Mouse (Mus musculus) lung, postnatal 0 days (tissue): ENCODE data around the gene Antxr1. TPM values are rescaled to one million over a fixed set of nuclear protein-coding genes. Genes with fewer than 3 reads are reported as not detected.

Experiments
- ATAC-seq: fragments of 200-750 bp; cut with Nextera tagmentation; 2 replicates; pipeline ENCODE4 v1.8.0; 2017; ENCODE audit warnings: moderate library complexity
- DNase-seq: peaks from one replicate; pipeline ENCODE4 v3.0.0-alpha.2; 2016; ENCODE audit warnings: low spot score
- H3K27ac ChIP-seq: fragments of 300-500 bp; sonication (generic); 2 replicates; pipeline ENCODE4 v1.5.1; 2014; ENCODE audit warnings: antibody characterized with exemption, mild to moderate bottlenecking, low read length, mixed read lengths
- H3K27me3 ChIP-seq: fragments of 300-500 bp; sonication (generic); replicated peaks from 2 replicates; pipeline ENCODE4 v1.6.1; 2014; ENCODE audit warnings: low read length, mixed read lengths; ENCODE audit not compliant: insufficient read depth
- H3K36me3 ChIP-seq: fragments of 300-500 bp; sonication (generic); 2 replicates; pipeline ENCODE4 v1.6.1; 2014; ENCODE audit warnings: low read length, mixed read lengths; ENCODE audit not compliant: insufficient read depth
- H3K4me1 ChIP-seq: fragments of 300-500 bp; sonication (generic); 2 replicates; pipeline ENCODE4 v1.6.1; 2014; ENCODE audit warnings: antibody characterized with exemption, low read depth, low read length, mixed read lengths; ENCODE audit not compliant: insufficient read depth
- H3K4me2 ChIP-seq: fragments of 300-500 bp; sonication (generic); replicated peaks from 2 replicates; pipeline ENCODE4 v1.6.1; 2014; ENCODE audit warnings: low read depth, mild to moderate bottlenecking, low read length, moderate library complexity, mixed read lengths
- H3K4me3 ChIP-seq: fragments of 300-500 bp; sonication (generic); 2 replicates; pipeline ENCODE4 v1.5.1; 2014; ENCODE audit warnings: low read depth, low read length
- H3K9ac ChIP-seq: fragments of 300-500 bp; sonication (generic); replicated peaks from 2 replicates; pipeline ENCODE4 v1.6.1; 2014; ENCODE audit warnings: low read depth, mild to moderate bottlenecking
- H3K9me3 ChIP-seq: fragments of 300-500 bp; sonication (generic); 2 replicates; pipeline ENCODE4 v1.6.1; 2016; ENCODE audit warnings: low read length, mixed read lengths
- CTCF ChIP-seq: IDR thresholded peaks from 2 replicates; pipeline ENCODE4 v1.5.1; 2016; ENCODE audit warnings: antibody characterized with exemption, mild to moderate bottlenecking
- EP300 ChIP-seq: IDR thresholded peaks from 2 replicates; pipeline ENCODE4 v1.6.1; 2016; ENCODE audit warnings: antibody characterized with exemption, mild to moderate bottlenecking, control low read depth
- WGBS: fragments of 180-500 bp; shearing (Covaris S2); extraction: QIAGEN DNeasy Blood & Tissue Kit; methylation state at CpG from one replicate; pipeline ENCODE4 v1.1.7; 2014; 5-methylcytosine and 5-hydroxymethylcytosine counted together
- polyA plus RNA-seq: library from polyadenylated mRNA; unstranded; fragments of >200 nt; fragmentation: Nextera tagmentation; extraction: Ambion mirVana; gene quantifications from 2 replicates; pipeline ENCODE4 v1.2.1, GENCODE M21; 2015

Gene Antxr1
- polyA plus RNA-seq, 1 experiment from 2014 or later, result 11.7 TPM

GRCm38 (mm10) chr6:87182736-87183135 lies 152.9 kb downstream of the Antxr1 start:
- Histone ChIP-seq H3K4me1 (no peaks in the 10 kb centered on the region; the same call in 1 of the 2 replicates), H3K27me3 (no peaks in the 10 kb centered on the region), H3K9ac (no peak overlapping the region), H3K9me3 (no peaks in the 10 kb centered on the region), H3K27ac (no peak overlapping the region), H3K4me3 (no peak overlapping the region), H3K36me3 (peaks cover 11% of the 10 kb centered on the region; the same call in 1 of the 2 replicates), H3K4me2 (no peak overlapping the region)
- TF ChIP-seq CTCF (no peak), EP300 (no peak)
- WGBS, result 61% methylated on average over 6 of the region's 6 CpGs
- DNase-seq, result no peak
- ATAC-seq, result peak; percentile 21

- no peak overlapping the region for H3K9ac ChIP-seq
- no peak overlapping the region for H3K4me3 ChIP-seq
- H3K9me3 ChIP-seq, result no peaks in the 10 kb centered on the region
- DNase-seq, result no peak
- H3K27ac ChIP-seq, result no peak overlapping the region
- TF ChIP-seq CTCF (no peak), EP300 (no peak)
- H3K36me3 ChIP-seq, result no peaks in the 10 kb centered on the region; the same call in 1 of the 2 replicates
- H3K4me1 ChIP-seq, result no peaks in the 10 kb centered on the region
- H3K4me2 ChIP-seq, result no peak overlapping the region
- H3K27me3 ChIP-seq, result no peaks in the 10 kb centered on the region
- no peak for ATAC-seq
- 80% methylated on average over 3 of the region's 3 CpGs for WGBS
Measured at GRCm38 (mm10) chr6:87171461-87171860, 164.2 kb downstream of the Antxr1 start.

GRCm38 (mm10) chr6:87170875-87171274 lies 164.7 kb downstream of the Antxr1 start:
- 87% methylated on average over 6 of the region's 6 CpGs for whole genome bisulfite sequencing
- no peak for TF ChIP-seq CTCF
- TF ChIP-seq EP300, result no peak
- no peak for ATAC-seq

GRCm38 (mm10) chr6:87170277-87170676 lies 165.3 kb downstream of the Antxr1 start:
- no peak for TF ChIP-seq CTCF
- TF ChIP-seq EP300, result no peak
- Histone ChIP-seq H3K27ac (no peak overlapping the region), H3K9ac (no peak overlapping the region), H3K9me3 (no peaks in the 10 kb centered on the region), H3K4me3 (no peak overlapping the region), H3K4me2 (no peak overlapping the region), H3K27me3 (no peaks in the 10 kb centered on the region), H3K36me3 (no peaks in the 10 kb centered on the region; the same call in 1 of the 2 replicates), H3K4me1 (no peaks in the 10 kb centered on the region)
- WGBS, result 90% methylated on average over 6 of the region's 6 CpGs
- ATAC-seq (no peak), DNase-seq (no peak)

More at GRCm38 (mm10) chr6:87170875-87171274, 164.7 kb downstream of the Antxr1 start:
- no peak overlapping the region for H3K4me3 ChIP-seq
- H3K9me3 ChIP-seq, result no peaks in the 10 kb centered on the region
- no peaks in the 10 kb centered on the region for H3K27me3 ChIP-seq
- peak; percentile 28 for DNase-seq
- no peaks in the 10 kb centered on the region for H3K4me1 ChIP-seq
- H3K27ac ChIP-seq, result no peak overlapping the region
- no peak overlapping the region for H3K4me2 ChIP-seq
- H3K9ac ChIP-seq, result no peak overlapping the region
- H3K36me3 ChIP-seq, result no peaks in the 10 kb centered on the region; the same call in 1 of the 2 replicates

- Histone ChIP-seq H3K36me3 (no peaks in the 10 kb centered on the region; the same call in 1 of the 2 replicates), H3K4me3 (no peak overlapping the region), H3K27ac (no peak overlapping the region), H3K4me1 (no peaks in the 10 kb centered on the region), H3K27me3 (no peaks in the 10 kb centered on the region), H3K9ac (no peak overlapping the region), H3K9me3 (no peaks in the 10 kb centered on the region), H3K4me2 (no peak overlapping the region)
- ATAC-seq (no peak), DNase-seq (no peak)
- TF ChIP-seq CTCF (no peak), EP300 (no peak)
- 82% methylated on average over 9 of the region's 9 CpGs for WGBS
Measured at GRCm38 (mm10) chr6:87168021-87168420, 167.6 kb downstream of the Antxr1 start.

- ATAC-seq, result peak; percentile 72
- peak; percentile 9 for DNase-seq
- TF ChIP-seq EP300 (no peak), CTCF (no peak)
Measured at GRCm38 (mm10) chr6:87166673-87167305, 168.8 kb downstream of the Antxr1 start.

More at GRCm38 (mm10) chr6:87166673-87167305, 168.8 kb downstream of the Antxr1 start:
- Histone ChIP-seq H3K4me2 (no peak overlapping the region), H3K27me3 (no peaks in the 10 kb centered on the region), H3K9me3 (no peaks in the 10 kb centered on the region), H3K4me3 (no peak overlapping the region), H3K36me3 (no peaks in the 10 kb centered on the region; the same call in 1 of the 2 replicates), H3K27ac (no peak overlapping the region), H3K4me1 (no peaks in the 10 kb centered on the region), H3K9ac (no peak overlapping the region)
- WGBS, result 71% methylated on average over 12 of the region's 12 CpGs
